ENCODE assay signal across 23 mouse cellular contexts in genomic region chr7:74579411-74579810, GRCm38 (mm10).
"Had no signal": no experiment of that assay in that cellular context is flagged by ENCODE, and none has a peak within 500 bp of the region (broad histone marks: within the 10 kb centered on the region; RNA-seq: fewer than 3 reads in every experiment).

No protein-coding gene starts in this region.

- H3K36me3 ChIP-seq: heart, embryonic 13.5 days; heart, embryonic 15.5 days; hindbrain, embryonic 13.5 days; hindbrain, embryonic 15.5 days; kidney, embryonic 15.5 days; limb, embryonic 13.5 days; limb, embryonic 15.5 days had no signal

- H3K9ac ChIP-seq: heart, embryonic 13.5 days; heart, embryonic 15.5 days; hindbrain, embryonic 13.5 days; hindbrain, embryonic 15.5 days; kidney, embryonic 15.5 days; limb, embryonic 13.5 days; limb, embryonic 15.5 days had no signal

- H3K4me1 ChIP-seq: heart, embryonic 13.5 days; heart, embryonic 15.5 days; hindbrain, embryonic 13.5 days; hindbrain, embryonic 15.5 days; kidney, embryonic 15.5 days; limb, embryonic 13.5 days; limb, embryonic 15.5 days had no signal

- ATAC-seq: hindbrain, postnatal 0 days; intestine, embryonic 16.5 days had no signal

- DNase-seq: gastrocnemius, postnatal 14 days; gastrocnemius, postnatal 36 days; heart, adult 2 months; heart, postnatal 14 days; heart, postnatal 36 days; kidney, adult 11 months; kidney, adult 2 months; kidney, adult 9 months; kidney, postnatal 14 days; kidney, postnatal 36 days; layer of hippocampus, adult 9-11 months; layer of hippocampus, postnatal 36 days had no signal

- H3K4me3 ChIP-seq: heart, adult 2 months; heart, embryonic 13.5 days; heart, embryonic 15.5 days; hindbrain, embryonic 13.5 days; hindbrain, embryonic 15.5 days; kidney, embryonic 15.5 days; limb, embryonic 13.5 days; limb, embryonic 15.5 days had no signal

- H3K9me3 ChIP-seq: heart, embryonic 13.5 days; heart, embryonic 15.5 days; hindbrain, embryonic 13.5 days; hindbrain, embryonic 15.5 days; kidney, embryonic 15.5 days; limb, embryonic 13.5 days; limb, embryonic 15.5 days had no signal

- H3K27me3 ChIP-seq: heart, embryonic 13.5 days; heart, embryonic 15.5 days; hindbrain, embryonic 13.5 days; hindbrain, embryonic 15.5 days; kidney, embryonic 15.5 days; limb, embryonic 13.5 days; limb, embryonic 15.5 days had no signal

- H3K4me2 ChIP-seq: heart, embryonic 11.5 days; heart, embryonic 13.5 days; heart, embryonic 15.5 days; hindbrain, embryonic 13.5 days; hindbrain, embryonic 15.5 days; kidney, embryonic 15.5 days; limb, embryonic 13.5 days; limb, embryonic 15.5 days had no signal

- H3K27ac ChIP-seq: heart, adult 2 months; heart, embryonic 13.5 days; heart, embryonic 15.5 days; hindbrain, embryonic 13.5 days; hindbrain, embryonic 15.5 days; hindbrain, postnatal 0 days; kidney, embryonic 15.5 days; kidney, postnatal 0 days; limb, embryonic 13.5 days; limb, embryonic 15.5 days had no signal
